Mouse (Mus musculus): ENCODE measurements around the gene Gamt. TPM values are rescaled to one million over a fixed set of nuclear protein-coding genes. Genes with fewer than 3 reads are reported as not detected.
"Not testable (repeated sequence)": the region's sequence is repeated elsewhere in the genome, so short reads cannot be mapped to it uniquely, and the experiment has no call there.

Gene Gamt
- polyA plus RNA-seq, 1 experiment, result 26.4 TPM

- H3K4me1 ChIP-seq (ENCODE audit: control insufficient read depth, insufficient read depth, low read length), result peaks cover 4% of the 10 kb centered on the region
- no peak for TF ChIP-seq CTCF (IDR thresholded peaks at IDR 0.05; ENCODE audit: insufficient read depth, low read length)
- no peak for TF ChIP-seq POLR2A (IDR thresholded peaks at IDR 0.05; ENCODE audit: borderline replicate concordance, extremely low read depth, low read depth, low read length)
- no peak overlapping the region for H3K4me3 ChIP-seq (replicated peaks; ENCODE audit: extremely low read depth, low read depth, low read length)
- 91% methylated on average over 11 of the region's 11 CpGs for WGBS
- no peak for DNase-seq
Measured at GRCm38 (mm10) chr10:80252493-80253274, 8.1 kb downstream of the Gamt start.

GRCm38 (mm10) chr10:80252011-80252410 is 8.8 kb downstream of the Gamt start:
- DNase-seq, result no peak
- Histone ChIP-seq H3K4me3 (replicated peaks; ENCODE audit: extremely low read depth, low read depth, low read length) (no peak overlapping the region), H3K4me1 (ENCODE audit: control insufficient read depth, insufficient read depth, low read length) (peaks cover 4% of the 10 kb centered on the region)
- no peak for TF ChIP-seq POLR2A (IDR thresholded peaks at IDR 0.05; ENCODE audit: borderline replicate concordance, extremely low read depth, low read depth, low read length)
- no peak for TF ChIP-seq CTCF (IDR thresholded peaks at IDR 0.05; ENCODE audit: insufficient read depth, low read length)

DNA sequence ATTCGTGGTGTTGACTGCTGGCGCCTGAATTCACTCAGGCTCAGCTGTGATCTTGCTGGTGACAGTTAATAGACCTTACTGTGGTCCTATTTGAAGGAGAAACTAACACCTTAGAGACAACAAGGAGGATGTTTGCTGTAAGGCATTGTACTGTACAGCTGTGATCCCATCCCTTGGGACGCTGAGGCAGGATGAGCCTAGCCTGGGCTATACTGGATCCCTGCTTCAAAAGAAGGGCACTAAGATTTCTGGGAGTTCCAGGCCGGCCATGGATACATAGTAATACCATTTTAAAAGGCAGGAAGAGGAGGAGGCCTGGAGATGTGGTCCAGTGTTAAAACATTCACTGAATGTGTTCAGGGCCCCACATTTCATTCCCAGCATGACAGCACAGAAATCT is 10.2 kb downstream of the Gamt start:
- WGBS, result 80% methylated on average over 4 of the region's 4 CpGs
- no peak for TF ChIP-seq POLR2A (IDR thresholded peaks at IDR 0.05; ENCODE audit: borderline replicate concordance, extremely low read depth, low read depth, low read length)
- TF ChIP-seq CTCF (IDR thresholded peaks at IDR 0.05; ENCODE audit: insufficient read depth, low read length), result no peak
- Histone ChIP-seq H3K4me3 (replicated peaks; ENCODE audit: extremely low read depth, low read depth, low read length) (no peak overlapping the region), H3K4me1 (ENCODE audit: control insufficient read depth, insufficient read depth, low read length) (peaks cover 4% of the 10 kb centered on the region)
- no peak for DNase-seq

DNA sequence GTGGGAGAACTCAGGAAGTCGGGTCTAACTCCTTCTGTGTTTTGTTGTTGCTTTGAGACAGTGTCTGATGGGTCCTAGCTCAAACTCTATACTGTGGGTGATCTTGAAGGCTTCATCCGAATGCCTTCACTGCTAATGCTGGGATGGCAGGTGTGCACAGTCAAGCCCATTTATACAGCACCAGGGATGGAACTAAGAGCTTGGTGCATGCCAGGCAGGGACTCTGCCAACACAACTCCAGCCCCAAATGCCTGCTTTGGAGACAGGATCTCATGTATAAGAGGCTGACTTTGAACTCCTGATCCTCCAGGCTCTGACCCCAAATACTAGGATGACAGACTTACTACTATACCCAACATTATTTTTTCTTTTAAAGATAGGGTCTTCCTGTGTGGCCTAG is 10.8 kb downstream of the Gamt start:
- TF ChIP-seq CTCF (IDR thresholded peaks at IDR 0.05; ENCODE audit: insufficient read depth, low read length) (no peak), POLR2A (IDR thresholded peaks at IDR 0.05; ENCODE audit: borderline replicate concordance, extremely low read depth, low read depth, low read length) (no peak)
- DNase-seq, result no peak
- peak overlapping the region; percentile 87 for H3K4me3 ChIP-seq (replicated peaks; ENCODE audit: extremely low read depth, low read depth, low read length)
- 29% methylated on average over 2 of the region's 2 CpGs for WGBS
- peaks cover 4% of the 10 kb centered on the region for H3K4me1 ChIP-seq (ENCODE audit: control insufficient read depth, insufficient read depth, low read length)

- TF ChIP-seq POLR2A (IDR thresholded peaks at IDR 0.05; ENCODE audit: borderline replicate concordance, extremely low read depth, low read depth, low read length) (peak; percentile 93), CTCF (IDR thresholded peaks at IDR 0.05; ENCODE audit: insufficient read depth, low read length) (no peak)
- Histone ChIP-seq H3K4me1 (ENCODE audit: control insufficient read depth, insufficient read depth, low read length) (peaks cover 4% of the 10 kb centered on the region), H3K4me3 (replicated peaks; ENCODE audit: extremely low read depth, low read depth, low read length) (peak within 1 kb of the TSS; percentile 87)
- WGBS, result under 1% methylated on average over 53 of the region's 53 CpGs
- DNase-seq, result peak; percentile 95
Measured at GRCm38 (mm10) chr10:80248971-80249640, 11.7 kb downstream of the Gamt start, which contains the start of gene Ndufs7. Ndufs7 (plus strand) TSS chr10:80249121.

- 15% methylated on average over 3 of the region's 3 CpGs for WGBS
Measured at GRCm38 (mm10) chr10:80248437-80248836, 12.4 kb downstream of the Gamt start.

GRCm38 (mm10) chr10:80247849-80248248 is 13.0 kb downstream of the Gamt start:
- peak; percentile 24; the same call in 1 of the 2 replicates for TF ChIP-seq CTCF (IDR thresholded peaks at IDR 0.05; ENCODE audit: insufficient read depth, low read length)
- TF ChIP-seq POLR2A (IDR thresholded peaks at IDR 0.05; ENCODE audit: borderline replicate concordance, extremely low read depth, low read depth, low read length), result no peak
- peaks cover 4% of the 10 kb centered on the region for H3K4me1 ChIP-seq (ENCODE audit: control insufficient read depth, insufficient read depth, low read length)
- 56% methylated on average over 6 of the region's 6 CpGs for WGBS
- H3K4me3 ChIP-seq (replicated peaks; ENCODE audit: extremely low read depth, low read depth, low read length), result no peak overlapping the region
- DNase-seq, result no peak

More at GRCm38 (mm10) chr10:80248437-80248836, 12.4 kb downstream of the Gamt start:
- DNase-seq; H3K4me1 ChIP-seq (ENCODE audit: control insufficient read depth, insufficient read depth, low read length): not testable (repeated sequence)
- H3K4me3 ChIP-seq (replicated peaks; ENCODE audit: extremely low read depth, low read depth, low read length), result peak overlapping the region; percentile 87

DNA sequence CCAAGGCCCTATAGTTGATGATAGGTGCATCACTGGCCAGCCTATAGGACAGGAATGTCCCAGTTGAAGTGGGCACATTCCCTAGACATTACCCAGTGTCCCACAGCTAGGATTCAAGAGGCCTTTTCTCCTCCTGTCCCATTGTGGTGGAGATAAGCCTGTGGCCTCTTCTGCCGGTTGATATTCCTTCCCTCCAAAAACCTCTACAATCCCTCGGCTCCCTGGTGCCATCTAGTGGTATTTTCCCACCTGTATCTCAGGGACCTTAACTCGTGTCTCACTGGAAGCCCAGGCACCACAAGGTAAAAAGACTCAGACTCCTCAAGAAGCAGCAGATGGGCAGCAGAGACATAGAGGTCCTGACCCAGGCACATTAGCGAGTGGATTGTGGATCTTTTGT is 15.2 kb downstream of the Gamt start:
- WGBS, result 5% methylated on average over 4 of the region's 4 CpGs
- no peak overlapping the region for H3K4me3 ChIP-seq (replicated peaks; ENCODE audit: extremely low read depth, low read depth, low read length)
- H3K4me1 ChIP-seq (ENCODE audit: control insufficient read depth, insufficient read depth, low read length), result peaks cover 4% of the 10 kb centered on the region
- DNase-seq, result peak; percentile 71
- no peak for TF ChIP-seq POLR2A (IDR thresholded peaks at IDR 0.05; ENCODE audit: borderline replicate concordance, extremely low read depth, low read depth, low read length)
- peak; percentile 50 for TF ChIP-seq CTCF (IDR thresholded peaks at IDR 0.05; ENCODE audit: insufficient read depth, low read length)

- no peak for DNase-seq
- 30% methylated on average over 5 of the region's 5 CpGs for WGBS
- Histone ChIP-seq H3K4me1 (ENCODE audit: control insufficient read depth, insufficient read depth, low read length) (peaks cover 2% of the 10 kb centered on the region), H3K4me3 (replicated peaks; ENCODE audit: extremely low read depth, low read depth, low read length) (no peak overlapping the region)
- TF ChIP-seq POLR2A (IDR thresholded peaks at IDR 0.05; ENCODE audit: borderline replicate concordance, extremely low read depth, low read depth, low read length) (no peak), CTCF (IDR thresholded peaks at IDR 0.05; ENCODE audit: insufficient read depth, low read length) (peak; percentile 38)
Measured at GRCm38 (mm10) chr10:80244791-80245399, 15.9 kb downstream of the Gamt start.
